Mouse (Mus musculus) E14TG2a.4 (cell line): ENCODE measurements around the gene Dip2c.

ENCODE experiments used
- H3K27me3 ChIP-seq: 2 replicates; pipeline ENCODE4 v1.6.1; 2014; ENCODE audit warnings: low read length, control low read depth; ENCODE audit not compliant: insufficient read depth
- H3K36me3 ChIP-seq: 2 replicates; pipeline ENCODE4 v1.6.1; 2014; ENCODE audit warnings: low read length, control low read depth; ENCODE audit not compliant: insufficient read depth
- H3K4me1 ChIP-seq: replicated peaks from 2 replicates; pipeline ENCODE4 v1.6.1; 2014; ENCODE audit warnings: low read depth, low read length, control low read depth
- H3K4me3 ChIP-seq: replicated peaks from 2 replicates; pipeline ENCODE4 v1.5.1; 2014; ENCODE audit warnings: mild to moderate bottlenecking, low read length
- H3K9me3 ChIP-seq: 2 replicates; pipeline ENCODE4 v1.6.1; 2014; ENCODE audit warnings: low read length, control low read depth
- CTCF ChIP-seq: conservative IDR thresholded peaks from 2 replicates; pipeline ENCODE4 v1.5.1; 2014; ENCODE audit warnings: low read length
- NANOG ChIP-seq: IDR thresholded peaks from 2 replicates; pipeline ENCODE4 v1.6.1; 2014; ENCODE audit warnings: borderline replicate concordance, low read length, mixed read lengths
- POU5F1 ChIP-seq: IDR thresholded peaks from 2 replicates; pipeline ENCODE4 v1.6.1; 2014; ENCODE audit warnings: low read length, borderline replicate concordance

The Dip2c gene

DNA sequence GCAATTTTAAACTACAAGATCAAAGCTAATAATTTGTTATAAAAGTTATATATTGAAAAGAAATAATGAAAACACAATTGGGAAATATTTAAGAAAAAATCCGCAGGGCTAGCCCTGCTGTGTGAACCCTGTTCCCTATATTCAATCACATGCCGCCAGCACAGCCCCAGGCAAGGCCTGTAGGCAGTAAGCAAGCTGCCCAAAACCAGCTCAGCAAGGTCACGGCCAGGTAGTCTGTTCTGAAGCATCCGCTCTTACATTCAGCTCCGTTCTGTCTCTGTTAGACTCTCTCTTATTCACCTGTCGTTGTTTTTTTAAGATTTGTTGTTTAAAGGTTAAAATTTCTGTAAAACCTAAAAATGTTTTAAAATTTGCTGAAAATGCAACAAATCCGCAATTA is 409.9 kb downstream of the Dip2c start:
- no peaks in the 10 kb centered on the region for H3K9me3 ChIP-seq
- no peaks in the 10 kb centered on the region for H3K27me3 ChIP-seq
- peaks cover 47% of the 10 kb centered on the region for H3K36me3 ChIP-seq
- TF ChIP-seq NANOG (no peak), POU5F1 (no peak), CTCF (no peak)
- H3K4me1 ChIP-seq = peaks cover 31% of the 10 kb centered on the region
- no peak overlapping the region for H3K4me3 ChIP-seq

DNA sequence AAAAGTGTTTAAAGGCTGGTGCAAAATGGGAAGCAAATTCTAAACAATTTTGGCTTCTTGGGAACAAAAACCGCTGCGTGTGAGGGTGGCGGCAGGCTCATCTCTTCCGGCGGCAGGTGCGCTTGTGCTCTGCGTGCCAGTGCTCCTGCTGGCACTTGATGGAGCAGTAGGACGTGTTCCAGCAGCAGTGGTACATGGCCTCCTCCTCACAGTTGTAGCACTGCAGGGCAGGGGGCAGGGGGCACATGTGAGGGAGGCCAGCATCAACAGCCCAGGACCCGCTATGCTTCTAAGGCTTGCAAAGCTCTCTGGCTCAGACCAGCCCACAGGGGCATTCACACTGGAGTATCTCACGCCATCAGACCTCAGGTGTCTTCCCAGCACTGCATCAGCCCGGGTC is 410.4 kb downstream of the Dip2c start:
- peaks cover 50% of the 10 kb centered on the region for H3K36me3 ChIP-seq
- TF ChIP-seq CTCF = no peak
- no peak for TF ChIP-seq POU5F1
- TF ChIP-seq NANOG = no peak
- no peak overlapping the region; the same call in 1 of the 2 replicates for H3K4me3 ChIP-seq
- H3K9me3 ChIP-seq = no peaks in the 10 kb centered on the region
- H3K4me1 ChIP-seq = peaks cover 31% of the 10 kb centered on the region
- H3K27me3 ChIP-seq = no peaks in the 10 kb centered on the region

DNA sequence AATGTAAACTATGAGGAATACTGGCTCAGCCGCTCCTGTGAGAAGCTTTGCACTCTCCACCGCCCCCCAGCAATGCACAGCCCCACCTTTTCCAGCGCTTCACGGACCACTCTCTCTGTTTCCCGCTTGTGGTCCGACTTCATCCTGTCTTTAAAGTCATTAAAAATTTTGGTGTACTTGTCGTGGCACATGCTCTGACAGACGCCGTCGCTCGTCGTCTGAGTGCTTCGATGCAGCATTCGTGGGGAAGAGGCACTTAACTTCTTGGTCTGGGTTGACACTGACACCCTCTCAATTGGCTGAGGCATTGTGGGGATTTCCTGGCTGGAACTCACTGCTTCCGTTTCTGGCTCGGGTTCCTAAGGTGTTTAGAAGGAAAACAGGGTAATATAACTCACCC is 413.0 kb downstream of the Dip2c start:
- Histone ChIP-seq H3K4me3 (no peak overlapping the region), H3K27me3 (no peaks in the 10 kb centered on the region), H3K4me1 (peaks cover 31% of the 10 kb centered on the region), H3K9me3 (no peaks in the 10 kb centered on the region), H3K36me3 (peaks cover 51% of the 10 kb centered on the region)
- TF ChIP-seq POU5F1 (no peak), CTCF (no peak)

DNA sequence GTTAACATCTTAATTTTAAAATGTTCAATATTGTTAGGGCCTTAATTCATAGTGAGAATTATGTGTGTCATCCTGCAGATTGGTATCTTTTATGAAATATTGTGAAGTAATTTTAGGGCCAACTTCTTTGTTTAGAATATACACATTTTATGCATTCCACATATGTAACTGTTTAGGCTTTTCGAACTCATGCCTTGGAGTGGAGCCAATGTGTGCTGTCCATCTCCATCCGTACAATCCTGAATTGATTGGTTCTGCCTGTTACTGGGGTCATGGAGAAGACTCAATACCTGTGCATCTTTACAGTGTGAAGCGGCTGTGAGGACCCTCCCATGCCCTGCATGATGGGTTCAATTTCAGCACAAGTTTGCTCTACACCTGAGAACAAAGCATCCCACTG is 416.5 kb downstream of the Dip2c start:
- peaks cover 16% of the 10 kb centered on the region for H3K4me1 ChIP-seq
- TF ChIP-seq NANOG (no peak), CTCF (no peak), POU5F1 (no peak)
- no peaks in the 10 kb centered on the region for H3K9me3 ChIP-seq
- H3K36me3 ChIP-seq = peaks cover 57% of the 10 kb centered on the region
- H3K27me3 ChIP-seq = no peaks in the 10 kb centered on the region
- no peak overlapping the region for H3K4me3 ChIP-seq

DNA sequence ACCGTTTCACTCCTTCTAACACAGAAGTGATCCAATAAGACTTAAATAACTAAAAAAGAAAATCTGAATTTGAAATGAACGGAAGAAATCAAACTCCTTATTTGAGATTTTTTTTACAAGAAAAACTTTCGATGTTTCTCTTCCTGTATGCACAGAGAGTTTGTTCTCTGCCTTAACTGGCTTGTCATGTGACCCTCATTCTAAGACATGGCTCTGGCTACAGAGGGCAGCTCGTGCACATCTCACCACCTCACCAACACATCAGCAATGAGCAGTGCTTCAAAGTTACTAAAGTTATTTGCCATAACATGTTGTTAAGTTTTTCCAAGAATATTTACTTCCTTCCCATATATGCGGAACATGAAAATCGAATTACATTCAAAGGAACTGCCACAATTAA is 418.3 kb downstream of the Dip2c start:
- Histone ChIP-seq H3K36me3 (peaks cover 40% of the 10 kb centered on the region), H3K27me3 (no peaks in the 10 kb centered on the region), H3K9me3 (no peaks in the 10 kb centered on the region), H3K4me1 (peaks cover 9% of the 10 kb centered on the region; the same call in 1 of the 2 replicates), H3K4me3 (no peak overlapping the region)
- TF ChIP-seq POU5F1 (no peak), CTCF (no peak), NANOG (no peak)

DNA sequence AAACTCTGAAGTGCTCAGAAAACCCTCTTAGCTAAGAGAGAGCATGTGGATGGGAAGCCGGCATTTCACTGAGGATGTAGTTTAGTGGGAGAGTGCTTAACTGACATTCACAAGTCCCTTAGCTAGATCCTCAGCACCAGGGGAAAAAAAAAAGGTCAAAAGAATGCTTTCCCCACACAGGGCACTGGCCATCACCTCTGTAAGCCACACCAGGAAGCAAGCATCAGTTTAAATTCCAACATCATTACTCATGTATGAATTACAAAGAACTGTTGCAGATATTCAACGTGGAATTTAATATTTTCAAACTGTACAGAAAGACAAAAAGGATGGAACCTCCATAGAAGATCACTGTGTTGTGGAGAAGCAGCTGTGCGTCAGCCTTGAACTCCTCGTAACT is 419.1 kb downstream of the Dip2c start:
- H3K9me3 ChIP-seq = no peaks in the 10 kb centered on the region
- H3K4me3 ChIP-seq = no peak overlapping the region
- H3K27me3 ChIP-seq = no peaks in the 10 kb centered on the region
- H3K4me1 ChIP-seq = peaks cover 9% of the 10 kb centered on the region
- peaks cover 40% of the 10 kb centered on the region for H3K36me3 ChIP-seq
- TF ChIP-seq NANOG = no peak
- no peak for TF ChIP-seq POU5F1
- no peak for TF ChIP-seq CTCF

DNA sequence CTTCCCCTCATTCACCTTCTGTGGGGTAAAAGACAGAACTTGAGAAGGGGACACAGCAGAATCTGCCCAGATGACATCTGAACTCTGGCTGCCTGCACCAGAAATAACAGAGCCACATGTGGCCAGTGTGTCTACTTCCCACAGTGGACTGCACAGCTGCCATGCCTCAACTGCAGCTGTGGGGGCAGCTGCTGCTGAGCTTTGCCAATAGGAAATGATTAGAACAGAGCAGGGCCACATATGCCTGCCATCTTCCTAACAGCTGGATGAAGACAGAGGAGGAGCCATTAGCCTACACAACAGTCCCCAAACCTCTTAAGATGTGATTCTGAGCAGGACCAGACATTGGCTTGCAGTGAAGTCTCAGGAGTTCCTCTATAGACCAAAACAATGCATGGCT is 419.5 kb downstream of the Dip2c start:
- H3K9me3 ChIP-seq = no peaks in the 10 kb centered on the region
- no peak for TF ChIP-seq POU5F1
- no peak for TF ChIP-seq NANOG
- TF ChIP-seq CTCF = no peak

DNA sequence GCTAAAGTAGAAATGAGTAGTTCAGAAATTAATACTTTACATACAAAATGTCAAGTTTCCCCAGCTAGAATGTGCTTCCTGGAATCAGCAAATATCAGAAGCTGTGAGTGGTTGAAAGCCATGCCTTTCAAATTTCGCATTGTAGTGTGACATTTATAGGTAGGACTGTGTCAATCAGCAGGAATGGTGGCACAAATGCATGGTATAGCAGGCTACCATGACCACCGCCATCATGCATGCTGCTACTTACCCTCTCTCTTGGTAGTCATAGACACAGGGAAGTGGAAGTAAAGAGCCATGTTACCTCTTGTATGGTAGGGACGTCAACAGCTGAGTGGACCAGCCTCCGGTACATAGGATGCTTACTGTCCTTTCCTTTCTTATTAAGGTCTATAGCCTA is 421.0 kb downstream of the Dip2c start:
- Histone ChIP-seq H3K9me3 (no peaks in the 10 kb centered on the region), H3K4me3 (no peak overlapping the region), H3K36me3 (peaks cover 30% of the 10 kb centered on the region; the same call in 1 of the 2 replicates), H3K4me1 (peaks cover 19% of the 10 kb centered on the region), H3K27me3 (no peaks in the 10 kb centered on the region)
- TF ChIP-seq POU5F1 (no peak), NANOG (no peak), CTCF (no peak)

More for the DNA sequence above, 419.5 kb downstream of the Dip2c start:
- no peaks in the 10 kb centered on the region for H3K27me3 ChIP-seq
- peaks cover 8% of the 10 kb centered on the region for H3K4me1 ChIP-seq
- H3K4me3 ChIP-seq = no peak overlapping the region
- peaks cover 36% of the 10 kb centered on the region for H3K36me3 ChIP-seq

DNA sequence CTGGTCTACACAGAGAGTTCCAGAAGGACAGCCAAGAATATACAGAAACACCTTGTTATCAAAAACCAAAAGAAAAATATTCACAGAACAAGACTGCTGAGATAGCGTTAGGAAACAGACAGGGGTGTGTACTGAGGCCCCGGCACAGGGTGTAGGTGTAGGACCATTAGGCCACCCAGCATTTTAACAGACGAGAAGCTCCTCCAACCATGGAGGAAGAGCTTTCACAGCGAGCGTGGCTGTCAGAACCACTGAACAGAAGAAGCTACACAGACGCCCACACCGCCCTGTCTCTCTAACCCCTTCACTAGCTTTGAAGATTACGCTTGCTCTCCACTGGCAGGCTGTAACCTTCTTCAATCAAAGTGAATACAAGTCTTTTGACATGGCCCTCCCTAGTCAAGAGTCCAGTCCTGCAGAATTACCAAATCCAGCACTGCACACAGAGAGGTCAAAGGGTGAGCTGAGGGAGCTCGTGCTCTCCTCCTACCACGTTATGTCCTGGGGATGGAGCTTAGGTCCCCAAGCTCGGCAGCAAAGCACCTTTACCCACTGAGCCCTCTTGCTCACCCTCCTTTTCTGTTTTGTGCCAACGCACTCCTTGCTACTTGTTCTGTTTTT is 426.4 kb downstream of the Dip2c start:
- Histone ChIP-seq H3K4me3 (no peak overlapping the region), H3K36me3 (no peaks in the 10 kb centered on the region), H3K9me3 (no peaks in the 10 kb centered on the region), H3K27me3 (no peaks in the 10 kb centered on the region), H3K4me1 (peaks cover 21% of the 10 kb centered on the region)
- TF ChIP-seq NANOG (no peak), POU5F1 (no peak), CTCF (no peak)
